ENCODE assay signal across 8 mouse cellular contexts in the genomic region with DNA sequence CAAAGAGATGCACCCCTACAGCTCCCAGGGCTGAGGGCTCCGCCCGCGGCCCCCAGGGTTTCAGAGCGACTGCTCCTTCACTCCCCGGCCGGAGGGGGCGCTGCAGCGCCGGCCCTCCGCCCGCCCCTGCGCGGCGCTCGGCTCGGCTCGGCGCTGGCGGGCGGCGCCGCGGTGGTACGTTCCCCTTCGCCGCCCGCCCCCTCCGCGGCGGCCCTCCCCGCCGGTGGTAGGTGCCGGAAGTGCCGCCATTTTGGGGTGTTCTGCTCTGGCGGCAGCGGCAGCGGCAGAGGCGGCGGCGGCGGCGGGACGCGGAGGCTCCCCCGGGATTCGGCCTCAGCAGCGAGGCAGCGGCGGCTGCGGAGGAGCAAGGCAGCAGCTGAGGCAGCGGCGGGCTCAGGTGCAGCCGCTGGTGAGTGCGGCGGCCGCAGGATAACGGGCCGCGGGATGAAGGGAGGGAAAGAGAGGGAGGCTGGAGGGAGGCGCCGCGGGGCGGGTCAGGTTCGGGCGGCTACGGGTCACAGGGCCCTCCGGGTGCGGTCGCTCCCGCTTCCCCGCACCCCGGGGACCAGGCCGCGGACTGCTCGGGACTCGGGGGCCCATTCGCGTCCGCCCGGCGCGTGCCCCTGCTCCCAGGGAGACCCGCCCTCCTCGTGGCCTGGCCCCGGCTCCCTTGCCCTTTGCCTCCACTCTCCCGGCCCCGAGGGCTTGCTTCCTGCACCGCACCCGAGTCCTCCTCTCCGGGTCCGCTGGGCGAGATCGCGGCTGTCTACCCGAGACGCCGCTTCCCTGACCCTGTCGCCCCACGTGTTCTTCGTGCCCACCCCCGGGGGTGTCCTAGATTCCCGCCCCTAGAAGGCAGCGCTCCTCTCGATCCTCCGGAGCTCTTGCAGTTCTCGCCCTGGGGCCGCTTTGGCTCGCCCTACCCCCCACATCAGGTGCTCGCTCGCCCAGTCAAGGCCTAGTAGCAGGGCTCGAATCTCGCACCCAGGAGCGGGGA. TPM values are rescaled to one million over a fixed set of nuclear protein-coding genes. Genes with fewer than 3 reads are reported as not detected.
DNase-seq lines count a peak whose midpoint lies in the region; ATAC-seq lines count a peak whose summit lies in the region.

Gene Celf1, plus strand, starts transcription at position 150 of the 997 bp plus-strand sequence.

- peak; percentile 93 for DNase-seq in MN1 (ENCODE audit: low spot score)
- DNase-seq in cerebellum, adult 8-10 months = peak; percentile 80
- DNase-seq in layer of hippocampus, postnatal 10 days (ENCODE audit: low spot score in 2 of 2) = peak; percentile 72 to 86
- peak; percentile 88 for DNase-seq in lung, postnatal 10 days
- peak; percentile 67 for DNase-seq in ovary, postnatal 14 days (ENCODE audit: low spot score)
- peak; percentile 89 for DNase-seq in thymus, postnatal 14 days

- peak; percentile 89 for ATAC-seq in frontal cortex, adult (ENCODE audit: low TSS enrichment)
- peak; percentile 77 for ATAC-seq in hematopoietic stem cell, adult 5-6 weeks (replicated peaks in 1 of 2; ENCODE audit: insufficient read depth in 1 of 2, low FRiP score in 2 of 2, low TSS enrichment in 1 of 2, low read depth in 1 of 2, poor library complexity in 2 of 2, severe bottlenecking in 2 of 2)

RNA-seq across cellular contexts. Expression of gene Celf1, which starts in this region (rescaled TPM):
- total RNA-seq in hematopoietic stem cell, adult 5-6 weeks (2017) = 34.6 and 53.8 TPM in 2 replicates
- 100 to 1,000 TPM; 109 to 116 TPM for total RNA-seq in layer of hippocampus, postnatal 10 days (2021)

Comparison
In these comparisons a context has a peak if more than half of its experiments do, and no peak if none do; other contexts are left out.
1. Peak in every context shown above with its lines: DNase-seq and ATAC-seq.